Mouse (Mus musculus) fat pad, adult 2 months (tissue): ENCODE data around the gene Krt86.
"Not testable (repeated sequence)": the region's sequence is repeated elsewhere in the genome, so short reads cannot be mapped to it uniquely, and the experiment has no call there.

Experiments used
- DNase-seq: peaks from one replicate; pipeline ENCODE4 v3.0.0-alpha.2; 2011; ENCODE audit warnings: low read depth, low spot score; ENCODE audit errors: extremely low read depth

The Krt86 gene

DNA sequence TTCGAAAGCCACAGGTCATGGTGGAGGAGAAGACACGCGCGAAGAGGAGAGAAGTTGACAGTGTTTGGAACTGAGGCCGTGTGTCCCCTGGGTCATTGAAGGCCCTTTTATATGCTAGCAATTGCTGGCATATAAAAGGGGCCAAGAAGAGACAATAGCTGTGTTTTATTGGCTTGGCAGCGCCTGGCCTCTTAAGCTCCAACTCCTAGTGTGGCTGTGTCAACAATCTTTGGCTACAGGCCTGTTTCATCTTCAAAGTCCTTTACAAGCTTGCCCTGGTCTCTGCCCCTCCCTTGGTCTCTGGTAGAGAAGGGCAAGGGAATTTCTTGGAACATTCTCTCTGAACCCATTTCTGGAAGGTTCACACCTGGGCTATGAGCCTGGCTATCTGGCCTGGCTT lies 18.2 kb downstream of the Krt86 start, which contains the start of gene Krt83:
TSS of gene Krt83 (minus strand) at position 82 of the 400 bp plus-strand sequence.
- DNase-seq, result no peak

GRCm38 (mm10) chr15:101492718-101493117 lies 19.4 kb downstream of the Krt86 start:
- no peak for DNase-seq

GRCm38 (mm10) chr15:101493713-101494112 lies 20.4 kb downstream of the Krt86 start:
- no peak for DNase-seq

GRCm38 (mm10) chr15:101494203-101494602 lies 20.9 kb downstream of the Krt86 start:
- no peak for DNase-seq

DNA sequence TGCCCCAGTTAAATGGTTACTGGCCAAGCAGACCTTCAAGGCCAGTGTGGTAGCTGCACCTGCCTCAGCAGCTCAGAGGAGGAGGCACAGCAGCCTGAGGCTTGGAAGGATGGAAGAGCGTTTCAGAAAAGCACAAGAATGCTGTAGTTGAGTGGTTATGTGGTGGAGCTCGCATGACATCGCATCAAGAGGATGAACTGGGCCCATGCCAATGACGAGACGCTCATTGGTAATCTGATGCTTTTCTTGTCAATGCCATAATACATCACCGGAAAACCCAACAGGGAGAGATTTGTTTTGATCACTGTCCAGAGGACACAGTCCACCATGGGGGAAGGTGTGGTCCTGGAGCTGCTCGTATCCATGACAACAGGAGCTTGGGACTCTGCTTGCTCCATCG lies 22.0 kb downstream of the Krt86 start:
- no peak for DNase-seq

DNA sequence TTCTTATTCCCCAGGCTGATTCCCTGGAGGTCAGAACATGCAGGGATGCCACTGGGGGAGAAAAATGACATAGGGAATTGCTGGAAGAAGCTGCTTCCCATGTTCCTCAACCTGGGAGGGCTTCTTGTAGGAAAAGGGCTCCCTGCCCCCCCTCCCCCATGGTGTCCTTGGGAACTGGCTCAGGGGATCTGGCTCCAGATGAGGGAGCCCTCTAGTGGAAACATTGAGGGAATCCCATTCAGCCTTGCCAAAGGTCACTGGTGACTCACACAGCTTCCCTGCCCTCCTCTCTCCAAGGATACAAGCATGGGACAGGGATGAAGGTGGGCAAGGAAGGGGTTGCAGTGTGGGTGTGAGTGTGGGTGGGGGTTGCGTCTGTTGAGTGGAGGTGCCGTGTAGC lies 23.9 kb downstream of the Krt86 start:
- no peak for DNase-seq

GRCm38 (mm10) chr15:101506896-101507758 lies 33.8 kb downstream of the Krt86 start:
- DNase-seq, result no peak

DNA sequence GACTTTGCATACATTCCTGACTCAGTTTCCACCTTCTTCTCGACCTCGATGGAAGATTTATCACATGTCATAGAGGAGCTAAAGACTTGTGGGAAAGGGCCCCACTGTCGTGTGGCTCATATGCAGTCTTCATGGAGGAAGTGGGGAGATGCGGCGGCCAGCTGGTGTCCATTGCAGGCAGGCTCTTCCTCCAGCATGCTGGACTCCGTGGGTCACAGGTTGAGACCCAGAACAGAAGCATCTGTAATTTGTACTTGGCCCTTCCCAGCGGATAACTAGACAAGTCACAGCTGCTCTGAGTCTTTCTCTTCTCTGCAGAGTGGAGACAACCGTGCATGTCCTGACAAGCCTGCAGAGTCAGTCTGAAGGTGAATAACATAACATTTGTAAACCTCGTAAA lies 35.0 kb downstream of the Krt86 start:
- DNase-seq, result no peak

DNA sequence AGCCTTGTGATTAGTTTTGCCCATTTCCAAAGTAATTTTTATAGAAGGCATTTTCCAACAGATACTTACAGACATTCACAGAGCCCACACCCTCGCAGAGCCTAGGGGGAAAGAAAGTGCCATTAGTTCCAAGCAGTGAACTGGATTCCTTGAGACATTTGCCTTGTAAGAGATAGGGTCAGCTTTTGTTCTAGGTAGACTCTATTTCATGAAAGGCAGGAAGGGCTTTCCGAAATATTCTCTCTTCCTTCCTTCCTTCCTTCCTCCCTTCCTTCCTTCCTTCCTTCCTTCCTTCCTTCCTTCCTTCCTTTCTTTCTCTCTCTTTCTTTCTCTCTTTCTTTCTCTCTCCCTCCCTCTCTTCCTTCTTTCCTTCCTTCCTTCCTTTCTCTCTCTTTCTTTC lies 43.9 kb downstream of the Krt86 start, which contains the start of gene Gm49425:
TSS of gene Gm49425 (minus strand) at position 101 of the 400 bp plus-strand sequence.
- DNase-seq, result not testable (repeated sequence)

GRCm38 (mm10) chr15:101519792-101520191 lies 46.5 kb downstream of the Krt86 start:
- DNase-seq, result no peak

- DNase-seq, result no peak
These were observed 49.4 kb downstream of the Krt86 start for GRCm38 (mm10) chr15:101522556-101523232.
